Mouse (Mus musculus) kidney, postnatal 4 days (tissue): Measurements from ENCODE around the gene Renbp.

ENCODE experiments used
- DNase-seq, 2 experiments: peaks; one replicate each; pipeline ENCODE4 v3.0.0; 2021; ENCODE audit warnings: mixed read lengths in 2 of 2

The Renbp gene

DNA sequence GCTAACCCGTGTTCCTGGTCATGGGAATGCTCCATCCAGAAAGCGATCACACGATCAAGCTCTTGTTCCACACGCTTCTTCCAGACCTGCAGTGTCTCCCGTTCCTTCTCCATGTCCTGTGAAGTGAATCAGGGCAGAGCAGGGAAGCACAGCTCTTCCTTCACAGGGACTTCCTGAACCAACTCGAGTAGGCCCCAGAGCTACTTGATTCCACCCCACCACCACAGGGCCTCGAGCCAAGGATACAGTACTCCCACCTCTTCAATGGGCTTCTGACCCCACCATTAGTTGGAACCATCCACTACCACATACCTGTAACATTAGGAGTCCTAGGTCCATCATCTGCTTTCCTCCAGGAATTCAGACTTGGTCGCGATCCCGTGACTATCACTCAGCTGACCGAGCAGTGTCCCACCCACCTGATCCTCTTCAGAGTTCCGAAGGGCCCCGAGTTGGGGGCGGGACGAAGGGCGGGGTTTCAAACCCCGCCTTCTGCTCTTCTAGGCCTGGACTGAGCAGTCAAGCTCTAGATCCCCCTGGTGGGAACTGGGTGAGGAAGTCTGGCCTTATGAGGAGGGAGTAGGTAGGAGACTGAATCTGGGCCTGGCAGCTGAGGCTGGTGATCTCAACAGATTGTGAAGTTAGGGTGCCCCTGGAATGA, at the start of gene Renbp:
TSS of gene Renbp (minus strand) at position 449 of the 661 bp plus-strand sequence.
- peak; percentile 83 to 89 for DNase-seq

DNA sequence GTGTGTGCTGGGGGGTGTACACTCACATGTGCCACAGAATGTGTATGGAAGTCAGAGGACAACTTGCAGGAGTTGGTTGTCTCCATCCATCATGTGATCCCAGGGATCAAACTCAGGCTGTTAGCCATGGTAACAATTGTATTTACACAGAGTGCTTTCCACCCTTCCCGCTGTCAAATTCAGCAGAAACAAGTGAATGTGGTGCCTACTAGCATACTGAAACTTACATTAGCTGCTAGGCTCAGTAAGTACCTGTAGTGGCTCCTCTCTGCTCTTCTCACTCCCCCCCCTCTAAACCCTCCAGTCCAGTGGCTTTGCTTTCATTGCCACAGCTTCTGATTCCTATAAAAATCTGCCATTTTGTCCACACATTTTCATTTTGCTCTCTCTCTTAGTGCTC, 47.1 kb upstream of the Renbp start:
- DNase-seq = no peak

DNA sequence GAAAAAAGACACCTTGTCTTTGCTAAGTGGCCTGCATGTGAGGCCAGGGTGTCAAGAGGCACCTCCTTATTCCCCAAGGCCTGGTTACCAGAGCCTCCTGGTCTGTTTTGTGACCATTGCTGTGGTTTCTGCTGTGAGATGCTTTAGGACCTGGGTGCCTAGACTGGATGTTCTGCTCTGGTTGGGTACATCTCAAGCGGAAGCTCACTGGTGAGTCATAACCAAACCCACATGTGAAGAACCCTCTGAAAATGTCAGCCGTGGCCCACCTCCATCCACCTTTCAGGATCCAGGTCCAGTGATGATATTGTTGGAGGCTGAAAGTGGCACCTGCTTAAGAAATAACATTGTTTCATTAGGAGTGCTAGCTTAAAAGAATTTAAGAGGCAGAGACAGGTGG, 45.6 kb upstream of the Renbp start:
- DNase-seq = no peak

DNA sequence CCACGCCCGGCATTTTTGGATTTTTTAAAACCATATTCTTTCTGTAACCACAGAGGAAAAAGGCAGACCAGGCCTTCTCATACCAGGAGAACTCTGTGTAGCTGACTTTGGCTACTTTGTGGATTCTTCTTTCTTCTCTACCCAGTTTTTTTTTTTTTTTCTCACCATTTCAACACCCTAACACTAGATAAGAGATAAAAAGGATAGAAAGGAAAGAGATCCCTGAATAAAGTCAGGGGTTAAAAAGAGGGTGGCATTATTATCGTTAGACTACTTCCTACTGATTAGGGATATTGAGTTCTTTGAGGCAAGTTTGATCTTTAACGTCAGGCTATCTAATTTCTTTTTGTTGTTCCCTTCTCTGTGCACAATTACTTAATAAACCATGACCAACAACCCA, 42.1 kb upstream of the Renbp start:
- no peak for DNase-seq

DNA sequence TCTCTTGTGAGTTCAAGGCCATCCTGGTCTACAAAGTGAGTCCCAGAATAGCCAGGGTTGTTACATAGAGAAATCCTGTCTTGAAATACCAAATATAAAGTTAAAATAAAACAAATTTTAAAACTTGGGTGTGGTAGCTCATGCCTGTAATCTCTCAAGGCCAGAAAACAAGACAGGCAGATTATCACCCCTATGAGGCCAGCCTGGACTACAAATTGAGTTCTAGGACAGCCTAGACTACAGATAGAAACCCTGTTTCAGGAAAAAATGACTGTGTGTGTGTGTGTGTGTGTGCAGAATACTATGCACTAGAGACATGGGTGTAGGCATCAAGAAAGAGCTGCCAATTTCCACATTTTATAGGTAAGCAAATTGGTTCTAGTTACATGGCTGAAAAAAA, 40.1 kb upstream of the Renbp start:
- no peak for DNase-seq

DNA sequence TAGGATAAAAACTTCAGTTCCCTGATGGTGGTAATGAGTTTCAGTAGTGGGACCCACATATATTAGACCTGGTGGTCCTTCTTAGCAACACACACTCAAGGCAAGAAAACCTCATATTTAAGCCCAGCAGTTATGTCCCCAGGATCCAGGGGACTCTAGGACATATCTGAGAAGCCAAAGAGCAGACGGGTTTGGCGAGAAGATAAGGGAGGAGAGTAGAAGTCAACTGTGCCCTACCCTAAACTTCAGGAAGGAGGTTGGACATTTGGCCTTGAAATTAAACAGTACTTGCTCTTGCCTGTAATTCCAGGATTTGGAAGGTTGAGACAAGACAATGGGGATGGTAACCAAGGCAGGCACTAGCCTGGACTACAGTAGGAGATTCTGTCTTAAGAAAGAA, 39.1 kb upstream of the Renbp start:
- DNase-seq = no peak

DNA sequence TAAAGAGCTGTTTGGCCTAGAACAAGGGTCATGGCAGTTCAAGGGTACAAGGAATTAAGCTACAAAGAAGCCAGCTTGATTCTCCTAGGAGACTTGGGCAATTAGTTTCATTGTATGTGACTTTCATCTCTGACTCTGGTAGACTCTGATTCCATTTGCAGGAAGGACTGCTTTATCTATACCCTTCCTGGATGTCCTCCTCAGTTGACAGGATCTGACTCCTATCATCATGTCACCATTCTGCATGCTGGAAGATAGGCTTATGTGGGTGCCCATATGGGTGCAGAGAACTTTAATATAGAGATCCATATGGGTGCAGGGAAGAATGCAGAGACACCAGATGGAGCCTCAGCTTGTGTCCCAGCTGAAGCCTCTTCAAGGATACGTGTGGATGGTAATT, 38.5 kb upstream of the Renbp start:
- DNase-seq = no peak

DNA sequence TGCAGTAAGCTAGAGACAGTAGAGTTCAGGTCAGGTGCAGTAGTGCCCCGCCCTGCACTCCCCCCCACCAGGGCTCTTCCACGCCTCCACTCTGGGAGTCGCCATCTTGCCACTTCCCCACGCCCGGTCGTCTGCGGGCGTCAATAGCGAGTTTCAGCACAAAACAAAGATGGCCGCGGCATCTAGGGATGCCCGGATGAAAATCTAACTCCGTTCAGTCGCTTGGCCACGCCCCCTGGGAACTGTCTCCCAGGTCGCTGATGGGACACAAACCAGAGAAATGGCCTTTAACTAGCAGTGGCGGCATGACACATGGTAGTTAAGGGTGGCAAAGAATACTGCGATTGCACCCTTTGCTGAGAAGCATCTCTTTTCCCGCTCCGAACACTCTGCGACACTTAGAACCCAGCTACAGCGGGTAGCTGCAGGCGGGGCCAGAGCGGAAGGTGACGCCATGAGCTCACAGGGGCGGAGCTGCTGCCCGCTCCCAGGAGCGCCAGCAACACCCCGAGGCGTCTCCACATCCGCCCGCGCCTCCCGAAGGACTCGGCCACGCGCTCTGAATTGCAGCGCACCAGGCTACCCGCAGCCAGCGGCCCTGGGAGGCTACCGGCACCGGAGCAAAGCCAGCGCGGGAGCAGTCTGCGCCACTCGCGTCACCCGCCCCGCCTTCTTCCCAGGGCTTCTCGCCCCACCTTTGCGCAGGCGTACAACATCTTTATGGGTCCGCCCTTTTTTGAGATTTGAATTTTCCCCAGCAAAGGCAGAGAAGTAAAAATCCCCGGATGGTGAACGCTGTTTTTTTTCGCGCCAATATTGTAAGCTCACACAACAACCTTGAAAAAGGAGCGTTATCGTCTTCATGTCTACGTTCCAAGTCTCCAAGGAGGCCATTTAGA, 36.8 kb upstream of the Renbp start:
- peak; percentile 90 to 94 for DNase-seq

DNA sequence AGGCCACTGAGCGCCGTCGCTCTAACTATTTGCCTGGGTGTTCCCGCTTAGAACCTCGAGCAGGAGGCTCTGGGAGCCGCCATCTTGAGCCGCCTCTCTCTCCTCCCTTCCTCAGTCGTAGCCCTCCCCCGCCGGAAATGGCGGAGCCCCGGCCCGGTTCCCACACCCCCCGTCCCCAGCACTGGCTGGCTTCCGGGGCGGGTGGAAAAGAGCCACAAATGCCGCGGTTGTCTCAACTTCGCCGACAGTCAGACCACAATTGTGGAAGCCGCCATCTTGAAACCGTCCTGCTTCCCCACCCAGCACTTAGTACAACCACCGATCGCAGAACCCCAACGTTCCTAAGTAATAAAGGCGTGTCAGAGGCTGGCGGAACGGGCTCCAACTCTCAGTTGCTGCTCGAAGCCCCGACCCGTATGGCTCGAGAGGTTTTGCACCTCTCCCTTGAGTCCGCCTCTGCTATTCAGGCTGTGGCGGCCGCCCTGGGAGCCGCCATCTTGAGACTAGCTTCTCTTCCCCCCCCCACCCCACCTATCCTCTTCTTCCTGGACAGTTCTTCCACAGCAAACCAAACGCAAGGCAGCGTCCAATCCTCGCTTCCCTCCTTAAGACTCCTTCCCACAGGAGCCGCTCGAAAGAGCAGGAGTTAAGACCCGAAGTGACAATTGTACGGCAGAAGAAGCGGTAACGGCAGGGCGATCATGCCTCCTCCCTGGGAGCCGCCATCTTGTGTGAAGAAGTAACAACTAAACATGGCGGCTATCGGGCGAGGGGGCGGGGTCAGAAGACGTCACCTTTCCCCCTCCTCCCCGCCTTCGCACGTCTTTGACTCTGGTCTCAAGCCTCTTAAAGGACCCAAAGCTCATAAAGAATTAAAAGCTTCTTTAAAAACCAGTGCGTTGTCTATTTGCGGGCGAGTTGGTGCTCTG, 35.9 kb upstream of the Renbp start, which contains the start of gene Hcfc1:
TSS of gene Hcfc1 (minus strand) at position 110 of the 929 bp plus-strand sequence.
- peak; percentile 87 to 93 for DNase-seq

DNA sequence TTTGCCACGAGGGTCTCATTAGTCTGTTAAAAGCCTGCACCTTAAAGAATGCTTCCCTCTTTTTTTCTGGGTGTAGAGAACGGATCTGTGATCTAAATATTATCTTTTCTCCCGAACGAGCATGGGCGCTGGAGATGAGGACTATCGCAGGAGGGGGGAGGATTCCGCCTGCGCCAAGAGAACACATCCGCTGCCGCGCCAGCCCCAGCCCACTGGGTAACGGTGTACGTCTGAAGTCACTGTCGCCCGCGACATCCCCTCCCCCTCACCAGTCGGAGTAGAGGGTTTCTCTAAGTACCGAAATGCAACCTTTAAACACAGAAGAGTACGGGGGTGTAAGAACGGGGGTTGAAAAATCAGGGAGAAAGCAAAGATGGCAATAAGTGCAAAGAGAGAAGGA, 34.7 kb upstream of the Renbp start:
- DNase-seq = peak; percentile 56 to 68

DNA sequence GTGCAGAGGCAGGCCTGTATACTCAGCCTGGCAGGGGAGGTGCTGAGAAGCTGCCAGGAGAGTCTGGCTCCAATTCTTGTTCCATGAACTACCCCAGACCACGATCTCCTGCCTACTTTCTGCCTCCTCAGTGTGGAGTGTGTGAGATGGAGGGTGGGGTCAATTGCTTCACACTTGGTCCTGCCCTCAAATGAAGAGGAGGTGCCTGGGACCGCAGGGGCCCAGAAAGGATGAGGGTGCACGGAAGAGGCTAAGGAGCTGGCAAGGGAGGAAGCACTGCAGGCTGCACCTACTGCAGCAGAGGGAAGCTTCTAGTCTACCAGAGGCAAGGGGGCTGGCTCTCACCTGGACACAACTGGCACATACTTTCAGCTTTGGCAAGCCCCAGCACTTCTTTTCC, 33.7 kb upstream of the Renbp start:
- no peak for DNase-seq

DNA sequence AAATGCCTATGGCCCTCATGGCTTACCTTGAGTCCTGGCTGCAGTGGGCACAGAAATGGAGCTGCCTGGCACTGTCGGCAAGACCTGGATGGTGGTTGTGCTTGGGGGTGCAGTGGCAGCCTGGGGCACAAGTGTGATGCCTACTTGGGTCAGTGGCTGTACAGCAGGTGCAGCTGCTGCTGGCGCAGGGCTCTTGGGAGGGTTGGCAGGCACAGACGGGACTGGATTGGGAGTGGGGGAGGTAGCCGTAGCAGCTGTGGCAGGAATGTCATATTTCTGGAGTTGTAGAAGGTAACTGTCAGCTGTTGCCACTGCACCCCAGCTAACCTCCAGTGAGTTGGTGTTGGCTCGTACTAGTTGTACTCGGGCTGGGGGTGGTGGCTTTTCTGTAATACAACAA, 24.3 kb upstream of the Renbp start:
- no peak for DNase-seq

DNA sequence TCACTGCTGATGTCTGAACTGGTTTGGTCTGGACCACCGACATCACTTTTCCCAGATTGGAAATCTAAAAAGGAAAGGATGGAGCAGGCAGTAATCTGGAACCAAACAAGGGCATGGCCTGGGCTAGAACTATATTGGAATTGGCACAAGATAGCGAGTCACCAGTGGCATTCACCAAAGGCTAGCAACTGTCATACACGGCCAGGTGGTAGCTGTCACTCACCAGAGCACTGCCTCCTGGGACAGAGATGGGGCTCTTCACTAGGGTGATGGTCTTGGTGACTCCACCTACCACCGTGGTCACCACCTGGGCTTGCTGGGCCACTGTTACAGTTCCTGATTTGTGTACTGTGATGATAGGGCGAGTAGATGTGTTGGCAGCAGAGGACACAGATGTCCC, 22.0 kb upstream of the Renbp start:
- no peak for DNase-seq

DNA sequence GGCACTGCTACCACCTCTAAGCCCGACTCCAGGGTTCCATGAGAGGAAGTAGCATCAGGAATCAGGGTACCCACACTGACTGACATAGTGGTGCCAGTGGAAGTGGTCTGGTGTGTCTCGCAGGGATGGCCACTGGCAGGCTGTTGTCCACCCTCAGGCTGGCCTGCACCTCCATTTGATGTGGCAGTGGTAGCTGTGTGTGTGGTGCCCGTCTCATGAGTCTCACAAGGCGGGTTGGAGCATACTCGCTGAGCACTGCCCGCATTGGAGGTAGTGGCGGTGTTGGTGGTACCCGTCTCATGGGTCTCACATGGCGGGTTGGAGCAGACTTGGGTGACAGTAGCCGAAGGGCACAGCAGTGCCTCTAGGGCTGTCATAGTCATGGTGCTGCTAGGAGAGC, 18.7 kb upstream of the Renbp start:
- DNase-seq = no peak

DNA sequence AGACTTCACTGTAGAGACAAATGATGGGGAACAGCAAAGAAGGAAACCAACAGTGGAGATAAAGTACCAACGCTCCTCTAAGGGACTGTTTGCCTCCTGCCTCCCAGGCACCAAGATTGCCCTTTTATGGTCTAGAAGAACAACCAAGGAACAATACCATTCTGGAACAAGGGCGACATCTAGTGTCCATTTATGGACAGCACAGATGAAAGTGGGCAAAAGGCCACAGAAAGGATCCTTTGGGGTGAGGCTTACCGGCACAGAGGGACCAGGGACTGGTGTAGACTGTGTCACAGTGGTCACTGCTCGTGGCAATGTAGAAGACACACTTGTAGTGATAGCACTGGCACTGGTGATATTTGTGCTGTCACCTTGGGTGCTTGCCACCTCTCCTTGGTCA, 18.0 kb upstream of the Renbp start:
- DNase-seq = peak; percentile 38 to 65

DNA sequence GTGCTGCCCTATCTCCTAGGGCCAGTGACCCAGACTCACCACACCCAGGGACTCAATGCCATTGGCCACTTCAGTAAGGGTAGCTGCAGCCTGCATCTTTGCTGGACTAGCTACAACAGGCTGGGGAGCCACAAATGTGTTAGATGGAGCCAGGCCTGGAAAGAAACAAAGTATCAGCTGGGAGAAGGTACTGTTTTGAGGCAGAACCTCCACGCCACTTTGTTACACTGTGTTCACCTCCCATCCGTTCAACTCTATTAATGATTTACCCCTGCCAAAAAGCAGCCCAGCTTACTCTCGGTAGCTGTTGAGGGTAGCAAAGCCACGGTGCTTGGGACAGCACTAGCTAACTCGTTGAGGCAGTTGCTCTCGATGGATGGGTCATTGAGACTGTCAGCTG, 16.2 kb upstream of the Renbp start:
- DNase-seq = no peak

DNA sequence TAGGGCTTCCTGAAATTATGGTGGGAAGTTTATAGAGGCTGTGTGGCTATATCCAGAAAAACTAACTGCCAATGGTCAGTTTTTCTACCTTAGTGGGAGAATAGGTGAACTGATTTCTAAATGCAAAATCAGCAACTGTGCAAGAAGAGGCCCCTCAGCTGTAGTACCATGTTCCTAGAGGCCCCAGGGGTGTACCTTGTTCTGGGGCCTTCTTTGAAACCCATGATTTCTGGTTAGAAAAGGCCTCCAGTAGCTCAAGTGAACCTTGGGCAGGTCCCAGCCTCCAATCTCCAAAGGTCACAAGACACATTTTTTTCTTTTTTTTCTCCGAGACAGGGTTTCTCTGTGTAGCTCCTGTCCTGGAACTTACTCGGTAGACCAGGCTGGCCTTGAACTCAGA, 11.6 kb upstream of the Renbp start:
- no peak for DNase-seq

DNA sequence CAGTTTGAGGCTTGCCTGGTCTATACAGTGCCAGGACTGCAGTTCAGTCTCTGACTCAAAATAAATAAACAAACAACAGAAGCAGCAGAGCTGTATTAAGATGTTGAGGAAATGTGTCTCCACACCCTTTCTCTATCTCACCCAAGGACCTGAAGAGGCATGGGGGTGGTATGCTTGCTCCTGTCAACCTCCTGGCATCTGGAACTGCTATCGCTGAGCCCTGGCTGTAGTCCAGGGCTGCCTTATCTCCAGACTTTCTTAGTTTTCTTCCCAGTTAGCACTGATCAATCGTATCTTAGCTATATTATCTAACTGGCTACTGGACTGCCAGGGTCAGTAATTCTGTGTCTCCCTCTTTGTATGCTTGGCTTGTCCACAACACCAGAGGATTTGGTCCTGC, 11.2 kb upstream of the Renbp start:
- DNase-seq = no peak

DNA sequence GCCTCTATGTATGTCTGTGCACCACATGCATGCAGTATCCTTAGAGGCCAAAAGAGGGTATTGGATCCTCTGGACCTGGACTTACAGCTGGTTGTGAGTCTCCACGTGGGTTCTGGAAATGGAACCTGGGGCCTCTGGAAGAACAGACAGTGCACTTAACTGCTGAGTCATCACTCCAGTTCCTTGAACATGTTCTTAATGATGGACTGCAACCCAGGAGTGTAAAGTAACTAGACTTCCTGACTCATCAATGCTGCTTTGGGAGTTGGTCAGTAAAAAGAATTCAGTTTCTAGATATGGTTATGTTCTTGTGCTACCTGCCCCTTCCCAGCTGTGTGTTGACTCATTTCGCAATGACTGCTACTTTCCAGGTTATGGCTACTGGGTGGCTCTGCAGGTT, 1.2 kb upstream of the Renbp start:
- DNase-seq = no peak

DNA sequence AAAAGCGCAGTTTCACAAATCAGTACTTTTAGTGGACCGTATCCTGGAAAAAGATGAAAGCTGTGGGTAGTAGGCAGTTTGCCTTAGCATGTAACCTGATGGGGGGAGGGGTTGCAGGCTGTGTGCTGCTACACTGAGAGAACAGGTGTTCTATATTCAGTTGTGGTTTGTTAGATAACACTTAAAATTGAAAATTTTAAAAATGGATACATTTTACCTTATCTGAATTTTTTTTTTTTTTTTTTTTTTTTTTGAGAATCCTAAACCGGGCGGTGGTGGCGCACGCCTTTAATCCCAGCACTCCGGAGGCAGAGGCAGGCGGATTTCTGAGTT, 8.1 kb downstream of the Renbp start:
- no peak for DNase-seq

DNA sequence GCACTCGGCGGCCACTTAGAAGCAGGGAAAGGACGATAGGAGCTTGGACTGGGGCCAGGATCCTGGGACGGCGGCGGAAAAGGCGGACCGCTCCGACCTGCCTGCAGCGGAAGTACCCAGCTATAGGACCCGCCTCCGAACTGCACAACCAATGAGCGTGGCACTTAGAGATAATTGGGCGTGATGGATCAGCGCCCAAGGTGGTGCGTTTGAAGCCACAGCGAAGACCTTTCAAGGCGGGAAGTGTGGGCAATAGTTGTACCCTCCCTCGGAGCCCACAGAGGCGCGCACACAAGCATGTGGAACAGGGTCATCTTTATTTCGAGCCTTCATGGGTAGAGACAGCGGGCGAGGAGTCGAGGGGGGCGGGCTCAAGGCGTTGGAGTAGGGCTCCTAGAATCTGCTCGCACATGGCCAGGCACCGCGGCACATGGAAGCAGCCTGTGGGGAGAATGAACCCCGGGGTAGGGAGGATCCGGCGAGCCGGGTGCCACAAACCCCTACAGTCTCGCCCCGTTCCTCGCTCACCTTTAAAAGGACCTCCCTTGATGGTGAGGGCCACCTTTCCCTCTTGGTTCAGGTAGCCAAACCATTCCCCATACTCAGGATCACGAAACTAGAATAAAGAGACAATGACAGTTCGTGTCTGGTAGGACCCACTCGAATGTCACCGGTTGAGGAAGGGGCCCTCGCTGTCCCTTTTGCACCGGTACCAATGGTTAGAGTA, 8.7 kb downstream of the Renbp start, which contains the start of the genes Arhgap4 and Naa10:
TSS of gene Arhgap4 (minus strand) at position 48 of the 727 bp plus-strand sequence.
TSS of gene Naa10 (minus strand) at position 122 of the 727 bp plus-strand sequence.
- DNase-seq = peak; percentile 90 to 94

DNA sequence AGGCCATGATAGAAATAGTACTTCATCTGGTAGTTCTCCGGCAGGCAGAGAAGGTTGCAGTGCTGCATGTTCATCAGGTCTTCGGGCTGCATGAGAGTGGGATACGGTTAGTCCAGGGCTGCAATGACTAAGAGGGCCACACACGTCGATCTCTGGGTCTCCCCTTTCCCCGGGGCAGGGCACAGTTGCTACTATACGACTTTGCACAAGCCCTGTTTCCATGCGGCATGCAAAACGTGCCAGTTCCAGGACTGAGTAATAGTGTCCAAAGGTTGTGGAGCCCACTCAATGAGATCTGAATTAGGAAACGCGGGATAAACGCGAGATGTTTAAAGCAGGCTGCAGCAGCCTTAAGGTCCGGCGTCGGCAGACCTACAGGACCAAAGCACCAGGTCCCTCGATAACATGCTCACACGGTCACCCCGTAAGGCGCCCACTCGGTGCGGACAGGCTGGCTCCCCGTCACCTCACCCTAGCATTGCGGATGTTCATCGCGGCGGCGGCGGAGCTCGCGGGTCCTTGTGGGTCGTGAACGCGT, 9.3 kb downstream of the Renbp start:
- no peak for DNase-seq
